Mouse (Mus musculus): Measurements from ENCODE around the gene Rwdd2b. TPM values are rescaled to one million over a fixed set of nuclear protein-coding genes. Genes with fewer than 3 reads are reported as not detected.
A peak's percentile ranks its signal among the peaks of the same experiment; 100 is the strongest.

The Rwdd2b gene
- total and polyA plus RNA-seq, 2 experiments: 5.0 to 9.5 TPM

GRCm38 (mm10) chr16:87455180-87455611 lies 14.8 kb upstream of the Rwdd2b start:
- H3K27me3 ChIP-seq (ENCODE audit: control insufficient read depth, insufficient read depth, low read length): no peaks in the 10 kb centered on the region
- peak; percentile 21 for DNase-seq (ENCODE audit: extremely low read depth, low read depth, low spot score)
- peaks cover 21% of the 10 kb centered on the region for H3K79me2 ChIP-seq (ENCODE audit: control insufficient read depth, insufficient read depth, low read length)
- peaks cover 2% of the 10 kb centered on the region; the same call in 1 of the 2 replicates for H3K36me3 ChIP-seq (ENCODE audit: control insufficient read depth, insufficient read depth, low read length)
- H3K27ac ChIP-seq (replicated peaks; ENCODE audit: insufficient read depth, low read depth, low read length): peak overlapping the region; percentile 59
- TF ChIP-seq POLR2A (IDR thresholded peaks at IDR 0.05; ENCODE audit: extremely low read depth, insufficient read depth, low read length) (no peak), CTCF (IDR thresholded peaks at IDR 0.05; ENCODE audit: low read depth, low read length) (no peak)
- under 1% methylated on average over 38 of the region's 38 CpGs for WGBS
- peak overlapping the region; percentile 89 for H3K9ac ChIP-seq (ENCODE audit: low read depth, low read length)
- peaks cover 8% of the 10 kb centered on the region for H3K4me1 ChIP-seq (ENCODE audit: control insufficient read depth, insufficient read depth, low read length)
- peak overlapping the region; percentile 89 for H3K4me3 ChIP-seq (ENCODE audit: insufficient read depth, low read depth, low read length)

GRCm38 (mm10) chr16:87454419-87455179 lies 14.2 kb upstream of the Rwdd2b start, which contains the start of gene Usp16:
TSS of gene Usp16 (plus strand) at chr16:87454703.
- TF ChIP-seq CTCF (IDR thresholded peaks at IDR 0.05; ENCODE audit: low read depth, low read length) (no peak), POLR2A (IDR thresholded peaks at IDR 0.05; ENCODE audit: extremely low read depth, insufficient read depth, low read length) (peak; percentile 82)
- peaks cover 18% of the 10 kb centered on the region for H3K79me2 ChIP-seq (ENCODE audit: control insufficient read depth, insufficient read depth, low read length)
- H3K27ac ChIP-seq (replicated peaks; ENCODE audit: insufficient read depth, low read depth, low read length): peak within 1 kb of the TSS; percentile 74
- peaks cover 8% of the 10 kb centered on the region for H3K4me1 ChIP-seq (ENCODE audit: control insufficient read depth, insufficient read depth, low read length)
- no peaks in the 10 kb centered on the region for H3K36me3 ChIP-seq (ENCODE audit: control insufficient read depth, insufficient read depth, low read length)
- DNase-seq (ENCODE audit: extremely low read depth, low read depth, low spot score): peak; percentile 87
- H3K4me3 ChIP-seq (ENCODE audit: insufficient read depth, low read depth, low read length): peak within 1 kb of the TSS; percentile 89
- no peaks in the 10 kb centered on the region for H3K27me3 ChIP-seq (ENCODE audit: control insufficient read depth, insufficient read depth, low read length)
- whole genome bisulfite sequencing: 6% methylated on average over 43 of the region's 45 CpGs
- peak within 1 kb of the TSS; percentile 89 for H3K9ac ChIP-seq (ENCODE audit: low read depth, low read length)

GRCm38 (mm10) chr16:87453226-87453625 lies 12.9 kb upstream of the Rwdd2b start:
- Histone ChIP-seq H3K36me3 (ENCODE audit: control insufficient read depth, insufficient read depth, low read length) (no peaks in the 10 kb centered on the region), H3K79me2 (ENCODE audit: control insufficient read depth, insufficient read depth, low read length) (peaks cover 12% of the 10 kb centered on the region), H3K27me3 (ENCODE audit: control insufficient read depth, insufficient read depth, low read length) (no peaks in the 10 kb centered on the region), H3K9ac (ENCODE audit: low read depth, low read length) (no peak overlapping the region), H3K4me3 (ENCODE audit: insufficient read depth, low read depth, low read length) (no peak overlapping the region), H3K4me1 (ENCODE audit: control insufficient read depth, insufficient read depth, low read length) (peaks cover 8% of the 10 kb centered on the region), H3K27ac (replicated peaks; ENCODE audit: insufficient read depth, low read depth, low read length) (no peak overlapping the region)
- DNase-seq (ENCODE audit: extremely low read depth, low read depth, low spot score): no peak
- no peak for TF ChIP-seq POLR2A (IDR thresholded peaks at IDR 0.05; ENCODE audit: extremely low read depth, insufficient read depth, low read length)
- no peak for TF ChIP-seq CTCF (IDR thresholded peaks at IDR 0.05; ENCODE audit: low read depth, low read length)
- 93% methylated on average over 2 of the region's 2 CpGs for WGBS

- H3K9ac ChIP-seq (ENCODE audit: low read depth, low read length): no peak overlapping the region
- TF ChIP-seq CTCF (IDR thresholded peaks at IDR 0.05; ENCODE audit: low read depth, low read length) (no peak), POLR2A (IDR thresholded peaks at IDR 0.05; ENCODE audit: extremely low read depth, insufficient read depth, low read length) (no peak)
- no peaks in the 10 kb centered on the region for H3K79me2 ChIP-seq (ENCODE audit: control insufficient read depth, insufficient read depth, low read length)
- H3K4me1 ChIP-seq (ENCODE audit: control insufficient read depth, insufficient read depth, low read length): peaks cover 6% of the 10 kb centered on the region
- peak; percentile 57 for DNase-seq (ENCODE audit: extremely low read depth, low read depth, low spot score)
- no peaks in the 10 kb centered on the region for H3K36me3 ChIP-seq (ENCODE audit: control insufficient read depth, insufficient read depth, low read length)
- no peak overlapping the region for H3K27ac ChIP-seq (replicated peaks; ENCODE audit: insufficient read depth, low read depth, low read length)
- WGBS: 64% methylated on average over 3 of the region's 3 CpGs
- no peaks in the 10 kb centered on the region for H3K27me3 ChIP-seq (ENCODE audit: control insufficient read depth, insufficient read depth, low read length)
- no peak overlapping the region for H3K4me3 ChIP-seq (ENCODE audit: insufficient read depth, low read depth, low read length)
These were observed 5.2 kb upstream of the Rwdd2b start for GRCm38 (mm10) chr16:87445528-87445927.

GRCm38 (mm10) chr16:87445110-87445509 lies 4.7 kb upstream of the Rwdd2b start:
- H3K36me3 ChIP-seq (ENCODE audit: control insufficient read depth, insufficient read depth, low read length): no peaks in the 10 kb centered on the region
- H3K9ac ChIP-seq (ENCODE audit: low read depth, low read length): no peak overlapping the region
- peak; percentile 74 for DNase-seq (ENCODE audit: extremely low read depth, low read depth, low spot score)
- TF ChIP-seq CTCF (IDR thresholded peaks at IDR 0.05; ENCODE audit: low read depth, low read length) (no peak), POLR2A (IDR thresholded peaks at IDR 0.05; ENCODE audit: extremely low read depth, insufficient read depth, low read length) (no peak)
- no peak overlapping the region for H3K27ac ChIP-seq (replicated peaks; ENCODE audit: insufficient read depth, low read depth, low read length)
- H3K4me3 ChIP-seq (ENCODE audit: insufficient read depth, low read depth, low read length): no peak overlapping the region
- H3K4me1 ChIP-seq (ENCODE audit: control insufficient read depth, insufficient read depth, low read length): peaks cover 6% of the 10 kb centered on the region
- no peaks in the 10 kb centered on the region for H3K79me2 ChIP-seq (ENCODE audit: control insufficient read depth, insufficient read depth, low read length)
- H3K27me3 ChIP-seq (ENCODE audit: control insufficient read depth, insufficient read depth, low read length): no peaks in the 10 kb centered on the region

- no peak overlapping the region for H3K9ac ChIP-seq (ENCODE audit: low read depth, low read length)
- no peak for DNase-seq (ENCODE audit: extremely low read depth, low read depth, low spot score)
- WGBS: 62% methylated on average over 1 of the region's 1 CpGs
These were observed 3.7 kb upstream of the Rwdd2b start for GRCm38 (mm10) chr16:87444071-87444470.

More at GRCm38 (mm10) chr16:87444071-87444470, 3.7 kb upstream of the Rwdd2b start:
- H3K4me3 ChIP-seq (ENCODE audit: insufficient read depth, low read depth, low read length): no peak overlapping the region
- no peaks in the 10 kb centered on the region for H3K27me3 ChIP-seq (ENCODE audit: control insufficient read depth, insufficient read depth, low read length)
- H3K4me1 ChIP-seq (ENCODE audit: control insufficient read depth, insufficient read depth, low read length): peaks cover 8% of the 10 kb centered on the region
- H3K36me3 ChIP-seq (ENCODE audit: control insufficient read depth, insufficient read depth, low read length): no peaks in the 10 kb centered on the region
- H3K27ac ChIP-seq (replicated peaks; ENCODE audit: insufficient read depth, low read depth, low read length): no peak overlapping the region
- TF ChIP-seq POLR2A (IDR thresholded peaks at IDR 0.05; ENCODE audit: extremely low read depth, insufficient read depth, low read length): no peak
- TF ChIP-seq CTCF (IDR thresholded peaks at IDR 0.05; ENCODE audit: low read depth, low read length): no peak
- H3K79me2 ChIP-seq (ENCODE audit: control insufficient read depth, insufficient read depth, low read length): no peaks in the 10 kb centered on the region

Data from liver, adult 2 months (tissue).